Mouse (Mus musculus) cerebellum, adult 2 months (tissue): ENCODE results near the gene Gmppa.

Source experiments
- CTCF ChIP-seq: fragments of 200-500 bp; IDR thresholded peaks from 2 replicates; pipeline ENCODE4 v1.5.1; 2011; ENCODE audit warnings: low read depth, mild to moderate bottlenecking, control low read depth, low read length, moderate library complexity, borderline replicate concordance; ENCODE audit not compliant: insufficient read depth
- POLR2A ChIP-seq: fragments of 200-500 bp; IDR thresholded peaks from 2 replicates; pipeline ENCODE4 v1.6.1; 2011; ENCODE audit warnings: low read length, control low read depth, borderline replicate concordance; ENCODE audit not compliant: insufficient read depth

DNA sequence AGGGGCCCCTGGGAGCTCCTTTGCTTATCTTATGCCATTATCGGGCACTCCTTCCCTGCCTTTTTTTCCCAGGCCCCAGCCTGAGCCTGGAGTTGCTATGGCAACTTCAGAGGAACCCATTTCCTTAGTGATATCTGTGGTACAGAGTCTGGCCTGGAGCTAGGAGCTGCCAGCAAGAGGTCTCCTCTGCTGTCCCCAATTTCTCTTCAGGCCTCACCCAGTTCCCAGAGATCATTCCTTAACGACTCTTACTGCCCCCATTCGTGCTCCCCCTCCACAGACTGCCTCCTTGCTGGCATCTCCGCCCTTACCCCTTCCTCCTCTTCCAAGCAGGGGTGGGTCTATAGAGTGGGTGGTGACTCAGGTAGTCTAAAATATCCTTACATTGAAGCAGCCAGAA, 49.6 kb upstream of the Gmppa start:
- TF ChIP-seq POLR2A (no peak), CTCF (no peak)
